Mouse (Mus musculus): ENCODE measurements around the gene Olfr77. TPM values are rescaled to one million over a fixed set of nuclear protein-coding genes. Genes with fewer than 3 reads are reported as not detected.

Olfr77 gene
- not detected for total RNA-seq (2021)
- long read RNA-seq, experiment 1: 0 reads
- long read RNA-seq, experiment 2: 0 reads

- intact Hi-C loops (cut with DNase I): no loop called here
- DNase-seq: no peak
Observed at GRCm38 (mm10) chr9:19916565-19916964, at the start of gene Olfr77. TSS of gene Olfr77 (plus strand) at chr9:19916865.

GRCm38 (mm10) chr9:19887904-19888303 lies 28.8 kb upstream of the Olfr77 start, which contains the start of gene Olfr862:
TSS of gene Olfr862 (minus strand) at chr9:19888004.
- intact Hi-C loops (cut with DNase I): no loop called here
- no peak for DNase-seq

GRCm38 (mm10) chr9:19911170-19911569 lies 5.5 kb upstream of the Olfr77 start:
- DNase-seq: no peak
- intact Hi-C loops (cut with DNase I): no loop called here

Other genes with a start within 250 kb of the Olfr77 start
- gene Olfr857, start 207.4 kb upstream of the Olfr77 start, total RNA-seq (2021): not detected
- not detected for gene Olfr58, start 136.6 kb upstream of the Olfr77 start, total RNA-seq (2021)
- not detected for gene Olfr859, start 112.0 kb upstream of the Olfr77 start, total RNA-seq (2021)
- not detected for gene Olfr860, start 67.1 kb upstream of the Olfr77 start, total RNA-seq (2021)
- not detected for gene Olfr862, start 28.9 kb upstream of the Olfr77 start, total RNA-seq (2021)
- gene Olfr866, start 111.2 kb downstream of the Olfr77 start, total RNA-seq (2021): not detected
- not detected for gene Olfr867, start 140.7 kb downstream of the Olfr77 start, total RNA-seq (2021)
- gene Olfr868, start 181.8 kb downstream of the Olfr77 start, total RNA-seq (2021): not detected
- not detected for gene Olfr869, start 212.1 kb downstream of the Olfr77 start, total RNA-seq (2021)

Measured in gastrocnemius, postnatal 36 days (tissue).